Mouse (Mus musculus) adrenal gland, adult 2 months (tissue): ENCODE data around the gene Fus. TPM values are rescaled to one million over a fixed set of nuclear protein-coding genes. Genes with fewer than 3 reads are reported as not detected.
"Not testable (repeated sequence)": the region's sequence is repeated elsewhere in the genome, so short reads cannot be mapped to it uniquely, and the experiment has no call there.

Source experiments
- DNase-seq: peaks from one replicate; pipeline ENCODE4 v3.0.0; 2021
- polyA plus RNA-seq: library from polyadenylated mRNA; depleted of rRNA; stranded (reverse); fragments of >200 nt; gene quantifications from 2 replicates; pipeline ENCODE4 v1.2.3, GENCODE M21; 2012
- total RNA-seq, 2 experiments: library from RNA; stranded (reverse); gene quantifications; 2 replicates each; pipeline ENCODE4 v1.2.3; 2021

The Fus gene
- total and polyA plus RNA-seq, 3 experiments: 139 to 229 (median 176) TPM

- DNase-seq: no peak
Measured at GRCm38 (mm10) chr7:128004487-128005362, 37.5 kb downstream of the Fus start.

- DNase-seq: no peak
Measured at GRCm38 (mm10) chr7:128006193-128006592, 38.9 kb downstream of the Fus start.

- DNase-seq: no peak
Measured at GRCm38 (mm10) chr7:128009715-128010340, 42.6 kb downstream of the Fus start.

- DNase-seq: no peak
Measured at GRCm38 (mm10) chr7:128012136-128012780, 45.0 kb downstream of the Fus start.

- no peak for DNase-seq
Measured at GRCm38 (mm10) chr7:128013116-128013515, 45.9 kb downstream of the Fus start.

- DNase-seq: not testable (repeated sequence)
Measured at GRCm38 (mm10) chr7:128016134-128016533, 48.9 kb downstream of the Fus start.

GRCm38 (mm10) chr7:128016650-128017049 is 49.4 kb downstream of the Fus start:
- no peak for DNase-seq

GRCm38 (mm10) chr7:128018275-128018674 is 51.0 kb downstream of the Fus start:
- DNase-seq: no peak

- no peak for DNase-seq
Measured at GRCm38 (mm10) chr7:128019187-128019586, 51.9 kb downstream of the Fus start.

- DNase-seq: no peak
Measured at GRCm38 (mm10) chr7:128022974-128023373, 55.7 kb downstream of the Fus start.

- no peak for DNase-seq
Measured at GRCm38 (mm10) chr7:128023565-128023964, 56.3 kb downstream of the Fus start.

GRCm38 (mm10) chr7:128024364-128024763 is 57.1 kb downstream of the Fus start:
- no peak for DNase-seq

- DNase-seq: peak; percentile 25
Measured at GRCm38 (mm10) chr7:128024932-128025331, 57.7 kb downstream of the Fus start.

- no peak for DNase-seq
Measured at GRCm38 (mm10) chr7:128025381-128025780, 58.1 kb downstream of the Fus start.

GRCm38 (mm10) chr7:128031403-128031976 is 64.2 kb downstream of the Fus start:
- no peak for DNase-seq

GRCm38 (mm10) chr7:128032290-128032988 is 65.2 kb downstream of the Fus start:
- DNase-seq: peak; percentile 5

GRCm38 (mm10) chr7:128032989-128033293 is 65.7 kb downstream of the Fus start:
- no peak for DNase-seq

- DNase-seq: no peak
Measured at GRCm38 (mm10) chr7:128033616-128034015, 66.4 kb downstream of the Fus start.
